Mouse (Mus musculus) liver, postnatal 0 days (tissue): ENCODE results near the gene Tmtc1.

Source experiments
- CTCF ChIP-seq: sonication (generic); IDR thresholded peaks from 2 replicates; pipeline ENCODE4 v1.5.1; 2016; ENCODE audit warnings: antibody characterized with exemption, low read depth
- EP300 ChIP-seq: IDR thresholded peaks from 2 replicates; pipeline ENCODE4 v1.6.1; 2016; ENCODE audit warnings: antibody characterized with exemption, low read depth, mild to moderate bottlenecking

DNA sequence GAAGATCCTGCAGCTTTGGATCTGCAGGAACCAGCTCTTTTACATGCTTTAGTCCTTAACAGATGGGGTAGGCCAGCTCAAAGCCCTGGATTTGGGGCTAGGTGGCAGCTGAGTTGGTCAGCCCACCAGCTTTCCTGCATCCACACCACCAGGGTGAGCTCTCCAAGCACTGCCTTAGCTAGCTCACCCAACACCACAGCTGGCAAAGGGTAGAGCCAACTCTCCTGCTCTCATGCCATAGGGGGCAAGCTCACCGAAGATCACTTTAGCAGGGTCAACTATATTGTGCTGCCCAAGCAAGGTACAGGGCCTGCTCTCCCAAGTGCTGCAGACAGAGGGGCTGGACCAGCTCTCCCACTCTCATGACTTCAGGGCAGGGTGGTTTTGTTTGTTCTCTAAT, 6.6 kb downstream of the Tmtc1 start:
- no peak for TF ChIP-seq CTCF
- no peak for TF ChIP-seq EP300
